Mouse (Mus musculus) kidney, postnatal 4 days (tissue): Measurements from ENCODE around the gene 5730522E02Rik.

ENCODE experiments used
- DNase-seq, 2 experiments: peaks; one replicate each; pipeline ENCODE4 v3.0.0; 2021; ENCODE audit warnings: mixed read lengths in 2 of 2

Gene 5730522E02Rik

DNA sequence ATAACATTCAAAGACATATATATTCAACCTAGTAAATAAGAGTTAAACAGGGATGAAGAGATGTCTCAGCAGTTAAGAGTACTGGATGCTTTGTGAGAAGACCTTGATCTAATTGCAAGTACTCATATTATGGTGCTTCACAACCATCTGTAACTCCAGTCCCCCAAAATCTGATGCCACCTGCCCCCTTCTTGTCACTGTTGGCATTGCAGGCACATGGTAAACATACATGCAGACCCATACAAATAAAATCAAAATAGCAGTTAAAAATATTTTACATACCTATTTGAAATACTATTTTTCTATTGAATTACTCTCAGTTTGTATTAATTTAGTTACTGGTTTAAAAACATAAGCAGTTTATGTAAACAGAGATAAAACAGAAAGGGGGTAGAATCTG lies 84.6 kb downstream of the 5730522E02Rik start:
- DNase-seq: no peak

DNA sequence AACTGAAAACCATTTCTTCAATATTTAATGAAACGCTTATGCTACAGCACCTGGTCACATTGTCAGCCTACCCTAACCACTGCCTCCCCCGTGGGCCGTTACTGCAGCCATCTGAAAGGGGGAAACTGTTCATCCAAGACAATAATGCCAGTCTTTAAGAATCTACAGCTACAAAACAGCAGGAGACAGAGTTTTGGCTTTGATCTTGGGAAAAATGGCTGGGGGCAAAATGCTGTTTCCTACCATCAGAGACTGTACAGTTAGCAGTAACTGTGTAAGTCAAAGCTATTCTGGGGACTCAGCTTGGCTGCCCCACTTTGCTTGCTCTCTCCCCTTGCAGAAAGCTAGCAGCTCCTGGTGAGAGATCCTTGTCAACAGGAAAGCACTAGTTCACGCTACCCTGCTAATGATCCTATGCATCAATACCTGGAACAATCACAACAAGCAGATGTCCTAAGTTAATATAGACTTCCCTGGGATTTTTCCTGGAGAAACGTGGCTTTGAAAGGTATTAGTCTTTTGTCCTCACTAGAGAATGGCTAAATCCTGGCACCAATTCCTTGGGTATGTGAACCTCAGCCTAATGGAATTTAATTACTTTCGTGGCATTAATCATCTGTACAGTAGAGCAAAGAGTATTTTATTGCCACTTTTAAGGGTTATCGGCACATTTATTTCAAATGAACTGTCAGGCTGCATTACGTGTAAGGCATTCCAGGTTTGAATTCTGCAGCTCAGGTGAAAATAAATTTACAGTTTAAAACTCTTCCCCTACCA lies 89.6 kb downstream of the 5730522E02Rik start:
- no peak for DNase-seq

DNA sequence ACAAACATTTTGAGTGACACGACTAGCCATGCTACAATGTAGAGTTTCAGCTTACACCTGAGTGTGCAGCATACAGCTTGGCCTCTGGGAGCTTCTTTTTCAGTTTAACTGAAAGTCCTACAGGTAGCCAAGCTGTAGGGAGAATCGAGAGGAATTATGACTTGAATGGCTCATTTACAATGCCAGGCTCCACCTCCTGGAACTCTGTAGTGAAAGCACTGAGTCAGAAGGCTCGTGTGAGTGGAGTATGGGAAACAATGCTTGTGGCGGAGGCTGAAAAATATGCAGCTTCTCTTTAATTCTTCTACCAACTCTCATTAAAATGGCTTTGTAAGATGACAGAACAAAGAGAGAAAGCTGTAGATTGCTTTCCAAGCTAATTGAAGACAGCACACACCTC lies 92.9 kb downstream of the 5730522E02Rik start:
- no peak for DNase-seq

DNA sequence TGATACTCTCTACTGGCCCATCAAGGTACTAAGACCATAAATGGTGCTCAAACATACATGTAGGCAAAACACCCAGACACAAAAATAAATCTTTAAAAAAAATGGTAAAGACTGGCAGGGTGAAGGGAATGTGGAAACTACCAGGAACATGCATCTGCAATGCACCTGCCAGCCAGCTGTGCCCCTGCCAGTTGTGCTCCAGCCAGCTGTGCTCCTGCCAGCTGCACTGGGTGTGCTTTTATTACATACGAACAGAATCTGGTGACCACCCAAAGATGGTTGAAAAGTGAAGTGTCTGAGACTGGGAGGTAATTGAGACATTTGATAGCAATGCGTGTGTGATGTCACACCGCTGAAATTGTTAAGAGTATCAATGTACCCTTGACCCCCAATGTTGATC lies 98.4 kb downstream of the 5730522E02Rik start:
- DNase-seq: no peak

DNA sequence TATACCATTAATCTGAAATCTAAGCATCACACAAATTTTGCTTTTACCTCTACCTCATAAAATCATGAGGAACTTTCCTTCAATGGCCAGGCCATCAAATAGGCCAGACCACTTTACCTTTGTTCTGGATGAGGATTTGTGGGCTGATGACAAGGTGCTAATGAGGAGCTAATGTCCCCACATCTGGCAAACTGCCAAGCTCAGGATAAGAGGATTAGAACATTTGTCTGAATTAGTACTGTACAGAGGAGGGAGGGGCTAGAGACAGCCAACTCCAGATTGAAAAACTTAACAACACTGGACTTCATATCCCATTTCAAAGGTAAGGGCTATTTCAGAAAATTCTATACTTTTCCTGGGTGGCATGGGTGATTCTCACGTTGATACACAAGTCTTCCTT lies 101.9 kb downstream of the 5730522E02Rik start:
- DNase-seq: no peak

DNA sequence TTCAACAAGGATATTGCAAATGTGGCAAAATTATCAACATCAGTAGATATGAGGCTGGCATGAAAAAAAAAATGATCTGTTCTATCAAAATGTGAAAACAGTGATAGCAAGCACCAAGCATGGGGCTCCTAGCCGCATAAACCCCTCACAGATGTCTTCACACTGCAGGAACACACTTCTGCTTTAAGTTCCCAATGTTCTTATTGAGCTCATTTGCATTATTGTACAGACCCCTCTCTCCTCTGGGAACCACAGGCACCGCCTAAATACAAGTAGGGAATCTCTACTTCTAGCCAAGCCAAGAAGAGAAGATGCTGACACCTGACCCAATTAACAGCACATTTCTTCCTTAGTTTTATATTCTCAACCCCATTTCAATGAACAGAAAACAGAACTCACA lies 105.9 kb downstream of the 5730522E02Rik start:
- DNase-seq: no peak

DNA sequence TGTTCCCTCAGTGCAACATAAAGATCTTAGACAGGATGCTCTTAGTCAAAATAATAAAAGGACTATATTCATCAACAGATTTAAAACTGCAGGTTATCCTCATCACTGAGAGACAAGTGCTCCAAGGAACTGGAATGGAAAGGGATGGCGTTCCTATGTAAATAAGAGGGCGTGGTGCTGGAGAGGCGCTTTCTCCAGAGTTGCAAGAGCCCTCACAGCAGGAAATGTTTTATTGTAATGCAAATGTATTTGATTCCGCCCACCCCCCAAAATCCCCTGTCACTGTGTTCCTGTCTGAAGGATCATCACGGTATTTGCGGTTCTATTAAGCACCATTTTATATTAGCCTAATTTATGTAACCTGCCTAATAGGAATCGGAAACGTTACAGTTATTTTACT lies 106.9 kb downstream of the 5730522E02Rik start:
- DNase-seq: no peak

DNA sequence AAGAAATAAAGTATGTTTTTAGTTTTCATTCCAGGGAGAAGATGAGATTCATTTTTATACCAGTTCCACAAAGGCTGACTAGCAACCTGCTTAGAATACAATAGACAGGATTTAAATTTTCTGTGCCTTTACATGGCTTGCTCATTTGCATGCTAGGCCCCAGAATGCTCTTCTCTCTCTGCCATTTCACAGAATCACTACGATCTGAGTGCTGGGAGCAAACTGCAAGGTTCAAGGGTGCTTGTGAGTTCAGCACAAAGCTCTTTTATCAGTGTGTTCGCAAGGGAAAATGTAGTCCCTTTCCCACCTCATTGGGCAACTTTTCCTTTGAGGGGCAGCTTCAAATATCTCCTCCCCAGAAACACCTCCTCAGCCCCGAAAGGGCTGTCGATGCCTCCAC lies 107.7 kb downstream of the 5730522E02Rik start:
- no peak for DNase-seq

DNA sequence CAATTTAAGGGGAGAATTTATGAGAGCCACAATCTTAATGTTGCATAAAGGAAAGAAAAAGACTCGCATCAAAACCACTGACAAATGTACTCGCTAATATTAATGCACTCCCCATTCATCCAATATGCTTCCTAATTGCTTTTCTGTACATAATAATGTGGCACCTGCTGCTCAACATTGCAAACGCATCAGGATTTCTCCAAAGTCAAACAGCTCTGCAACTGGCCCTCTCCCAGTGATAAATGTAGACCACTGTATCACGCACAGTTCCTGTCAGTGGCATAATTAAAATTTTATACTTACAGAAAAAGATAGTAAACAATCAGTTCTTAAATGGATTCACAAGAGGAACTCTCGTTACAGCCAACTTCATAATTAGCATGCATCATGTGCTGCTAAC lies 110.5 kb downstream of the 5730522E02Rik start:
- no peak for DNase-seq

DNA sequence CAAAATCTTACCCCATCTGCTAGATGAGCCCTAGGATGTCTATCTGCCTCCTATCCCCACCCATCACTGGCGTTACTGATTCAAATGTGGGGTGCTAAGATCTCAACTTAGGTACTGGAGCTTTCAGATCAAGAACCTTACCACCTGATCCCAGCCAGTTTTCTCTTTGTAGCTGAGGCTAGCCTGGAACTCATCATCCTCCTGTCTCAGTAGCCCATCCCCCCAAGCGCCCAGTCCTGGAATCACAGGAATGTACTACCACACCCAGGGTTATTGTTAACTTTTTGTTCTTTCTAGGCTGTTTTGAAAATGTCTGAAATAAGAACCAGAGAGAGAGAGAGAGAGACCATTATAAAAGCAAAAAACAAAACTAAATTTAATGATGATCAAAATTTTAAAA lies 111.6 kb downstream of the 5730522E02Rik start:
- DNase-seq: no peak

DNA sequence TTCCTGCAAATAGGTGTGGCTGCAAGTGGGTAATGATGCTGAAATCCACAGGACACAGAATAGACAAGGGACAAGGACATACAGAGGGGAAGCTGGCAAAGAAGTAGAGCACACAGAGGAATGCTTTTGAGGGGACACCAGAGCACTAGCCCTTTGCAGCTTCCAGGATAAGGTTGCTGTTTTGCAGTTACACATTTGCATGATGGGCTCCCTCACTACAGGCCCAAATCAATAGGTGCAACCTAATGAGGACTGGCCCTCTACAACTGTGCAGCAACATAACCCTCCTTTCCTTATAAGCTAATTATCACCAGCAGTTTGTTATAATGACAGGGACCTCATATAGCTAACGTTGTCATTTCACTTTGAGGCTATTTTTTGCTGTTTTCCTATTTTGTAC lies 114.5 kb downstream of the 5730522E02Rik start:
- no peak for DNase-seq

DNA sequence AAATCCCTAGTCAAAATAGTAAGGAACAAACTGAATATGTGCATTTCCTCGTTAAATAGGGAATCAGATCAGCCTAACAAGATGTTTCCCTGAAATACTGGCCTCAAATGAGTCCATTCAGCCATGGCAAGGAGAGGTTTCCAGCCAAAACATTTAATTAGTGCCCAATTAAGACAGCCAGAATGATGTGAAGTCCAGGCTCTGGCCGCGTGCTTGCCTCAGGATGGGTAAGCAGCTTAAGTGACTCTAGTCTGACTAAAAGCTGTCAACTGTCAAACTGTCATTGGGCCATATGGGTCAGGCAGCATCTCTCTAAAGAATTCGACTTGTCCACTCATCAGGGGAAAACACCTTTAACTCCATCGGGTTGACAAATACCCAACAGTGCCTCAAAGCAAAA lies 121.6 kb downstream of the 5730522E02Rik start:
- no peak for DNase-seq

DNA sequence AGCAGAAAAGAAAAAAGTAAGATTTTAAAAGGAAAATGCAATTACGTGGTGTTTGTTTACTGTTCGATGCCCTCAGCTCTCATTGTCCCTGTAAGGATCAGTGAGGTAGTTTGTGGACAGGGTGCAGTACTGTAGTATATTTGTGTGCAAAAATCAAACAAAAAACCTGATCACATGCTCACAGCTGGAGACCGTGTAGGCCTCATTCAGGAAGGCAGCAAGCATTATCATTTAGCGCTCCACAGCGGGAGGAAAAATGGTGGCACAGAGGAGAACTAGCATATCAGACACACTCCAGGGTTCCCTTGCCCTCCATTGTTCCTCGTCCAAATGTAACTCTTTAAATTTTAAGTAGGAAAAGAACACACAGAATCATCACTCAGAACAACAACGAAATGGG lies 123.9 kb downstream of the 5730522E02Rik start:
- no peak for DNase-seq

DNA sequence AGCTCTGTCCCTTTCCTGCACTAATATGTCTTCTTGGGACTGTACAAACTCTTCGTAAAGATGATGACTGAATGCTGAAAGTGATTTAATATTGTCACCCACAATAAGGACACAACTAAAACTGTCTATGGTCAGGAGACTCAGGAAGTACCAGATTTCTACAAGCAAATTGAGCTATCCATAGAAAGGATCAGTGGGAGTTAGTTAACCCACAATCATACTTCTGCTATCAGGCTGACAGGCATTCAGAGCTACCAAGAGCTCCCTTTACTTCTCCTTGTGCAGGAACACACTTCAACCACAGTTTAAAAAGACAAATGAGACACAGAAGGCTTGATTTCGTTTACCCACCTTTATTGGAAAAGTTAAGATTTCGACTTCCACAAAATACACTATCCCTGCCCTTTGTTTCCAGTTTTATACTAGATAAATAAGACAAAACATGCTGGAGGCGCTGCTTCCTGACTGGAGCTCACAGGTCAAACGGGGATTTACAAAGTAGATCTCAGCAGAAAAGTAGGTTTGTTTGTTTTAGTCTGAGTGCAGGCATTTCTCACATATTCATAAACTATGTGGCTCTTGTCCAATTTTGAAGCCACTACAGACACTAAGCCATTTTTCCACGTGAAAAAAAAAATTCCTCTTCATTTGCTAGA lies 125.1 kb downstream of the 5730522E02Rik start:
- no peak for DNase-seq

DNA sequence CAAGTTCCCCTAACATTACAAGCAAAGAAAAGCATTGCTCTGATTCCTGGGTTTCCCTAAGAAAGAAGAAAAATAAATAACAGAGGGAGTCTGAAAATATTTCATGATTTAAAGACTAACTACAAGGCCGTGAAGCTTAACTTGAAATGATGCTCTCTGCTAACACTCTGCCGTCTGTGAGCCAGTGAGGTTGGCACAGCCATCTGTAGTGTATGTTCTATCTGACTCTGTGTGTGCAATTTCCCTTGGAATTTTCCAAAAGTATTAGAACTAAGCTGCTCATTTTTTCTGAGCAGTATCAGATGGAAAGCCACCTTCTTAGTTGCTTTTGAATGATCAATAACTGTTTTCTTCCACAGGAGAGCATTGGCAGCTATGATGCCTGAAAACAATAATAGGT lies 134.2 kb downstream of the 5730522E02Rik start:
- no peak for DNase-seq

DNA sequence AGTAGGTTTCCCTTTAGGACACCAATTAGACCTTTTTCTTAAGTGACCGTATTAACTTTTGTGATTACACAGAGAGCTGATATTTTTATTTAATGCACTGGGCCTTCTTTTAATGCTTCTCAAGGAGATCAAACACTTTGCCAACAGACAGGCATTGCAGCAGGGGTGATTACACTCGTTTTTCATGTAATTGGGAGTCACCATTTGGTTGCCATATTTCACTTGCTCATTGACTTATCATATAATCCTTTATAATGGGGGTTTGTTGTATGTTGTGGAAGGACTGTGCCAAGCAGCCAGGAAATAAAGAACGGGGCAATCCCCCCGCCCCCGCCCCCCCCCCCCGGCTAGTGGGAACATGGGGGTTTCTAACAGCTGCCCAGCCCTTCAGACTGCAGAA lies 135.0 kb downstream of the 5730522E02Rik start:
- DNase-seq: no peak

DNA sequence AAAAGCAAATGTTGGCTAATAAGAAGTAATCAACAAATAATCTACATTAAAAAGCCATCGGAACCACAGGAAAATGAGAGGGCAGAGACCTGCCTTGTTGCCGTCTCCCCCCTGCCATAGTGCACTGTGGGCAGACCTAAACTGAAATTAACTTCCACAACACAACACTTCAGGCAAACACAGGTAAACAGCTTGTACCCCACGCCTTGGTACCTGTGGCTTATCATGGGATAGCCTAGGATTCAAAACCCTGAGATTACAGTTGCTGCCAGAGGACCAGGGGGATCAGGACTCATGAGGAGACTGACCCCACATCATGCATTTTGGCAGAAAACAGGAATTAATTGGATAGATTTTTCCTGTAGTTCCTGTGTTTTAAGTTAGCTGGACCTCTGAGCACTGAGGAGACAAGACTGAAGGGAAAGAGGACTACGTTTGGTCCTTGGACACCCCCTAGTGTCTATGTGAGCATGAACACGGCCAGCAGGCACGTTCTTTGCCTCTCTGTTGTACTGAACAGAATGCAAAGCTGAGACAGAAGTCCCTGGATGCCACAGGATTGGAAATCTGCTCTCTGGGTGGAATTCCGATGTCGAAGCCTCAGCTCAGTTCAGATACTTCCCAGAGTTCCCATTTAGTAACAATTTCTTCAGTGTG lies 136.8 kb downstream of the 5730522E02Rik start:
- DNase-seq: peak; percentile 59 to 66

DNA sequence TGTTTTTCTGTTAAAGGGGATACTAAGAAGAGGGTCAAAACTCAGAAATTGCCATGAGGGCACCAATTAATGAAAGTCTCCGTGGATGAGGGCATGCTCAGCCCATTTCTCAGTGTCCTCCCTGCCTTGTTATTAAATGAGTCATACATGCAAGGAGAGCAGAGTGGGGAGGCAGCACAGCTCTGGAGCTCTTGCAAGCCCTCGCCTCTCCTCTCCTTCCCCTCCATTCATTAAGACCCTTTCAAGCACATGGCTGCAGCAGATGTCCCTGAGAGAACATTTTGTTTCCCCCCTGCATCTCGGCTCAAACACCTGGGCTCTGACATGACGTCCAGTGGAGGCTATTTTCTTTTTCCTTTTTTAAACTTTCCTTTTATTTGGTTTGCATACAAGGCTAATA lies 138.5 kb downstream of the 5730522E02Rik start:
- no peak for DNase-seq

DNA sequence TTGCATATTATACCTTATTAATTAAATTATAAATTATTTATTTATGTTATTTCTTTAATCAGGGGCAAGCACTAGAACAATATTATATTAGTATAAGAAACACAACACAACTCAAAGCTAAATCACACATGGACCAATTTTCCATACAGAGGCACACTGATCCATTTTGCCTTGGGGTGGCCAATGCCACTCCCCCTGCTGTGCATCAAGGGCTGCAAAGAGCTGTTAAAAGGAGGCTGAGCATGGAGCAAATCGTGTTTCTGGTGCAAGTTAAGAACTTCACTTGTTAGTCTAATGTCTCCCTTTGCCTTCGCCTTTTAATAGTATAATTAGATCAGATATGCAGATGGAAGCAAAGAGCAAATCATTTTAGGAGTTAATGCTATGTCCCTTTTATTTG lies 147.3 kb downstream of the 5730522E02Rik start:
- DNase-seq: no peak

DNA sequence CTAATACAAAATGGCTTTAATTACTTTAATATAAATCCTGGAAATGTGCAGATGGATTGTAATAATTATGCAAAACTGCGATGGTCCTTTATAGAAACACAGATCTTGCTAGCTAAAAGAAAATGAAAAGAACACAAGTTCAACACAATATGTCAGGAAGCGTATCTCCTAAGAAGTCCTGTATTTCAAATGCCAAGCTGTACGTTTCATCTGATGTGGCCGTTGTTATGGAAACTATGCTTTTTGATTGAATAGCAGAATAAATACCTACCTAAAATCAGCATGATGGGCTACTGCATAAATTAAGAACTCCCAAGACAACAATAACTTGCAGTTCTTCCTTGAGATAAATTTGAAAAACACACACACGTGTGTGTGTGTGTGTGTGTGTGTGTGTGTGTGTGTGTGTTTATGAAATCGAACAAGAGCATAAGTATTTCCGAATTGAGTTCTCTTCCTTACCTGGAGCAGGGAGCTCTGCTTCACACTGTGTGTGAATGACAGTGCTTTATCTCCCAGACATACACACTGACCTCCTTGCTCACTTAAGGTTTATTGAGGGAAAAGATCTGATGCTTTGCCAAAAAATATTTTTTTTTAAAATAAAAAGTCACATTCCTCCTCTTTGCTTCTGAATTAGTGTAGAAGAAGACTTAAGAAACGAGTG lies 149.0 kb downstream of the 5730522E02Rik start:
- no peak for DNase-seq

DNA sequence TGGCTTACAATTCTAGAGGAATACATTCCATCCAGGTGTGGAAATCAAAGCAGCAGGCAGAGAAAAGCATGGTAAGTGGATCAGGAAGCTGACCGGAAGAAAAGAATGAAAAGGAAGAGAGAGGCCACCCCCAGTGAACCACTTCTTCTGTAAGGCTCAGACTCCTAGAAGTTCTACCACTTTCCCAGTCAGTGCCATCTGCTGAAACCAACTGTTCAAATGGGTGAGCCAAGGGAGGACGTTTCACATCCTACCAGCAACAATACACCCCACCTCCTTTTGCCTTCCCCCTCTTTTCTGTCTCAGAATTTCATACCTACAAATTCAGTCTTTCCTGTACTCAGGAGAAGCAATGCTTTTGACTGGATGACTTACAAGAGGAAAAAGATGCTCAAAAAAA lies 197.0 kb downstream of the 5730522E02Rik start:
- no peak for DNase-seq

DNA sequence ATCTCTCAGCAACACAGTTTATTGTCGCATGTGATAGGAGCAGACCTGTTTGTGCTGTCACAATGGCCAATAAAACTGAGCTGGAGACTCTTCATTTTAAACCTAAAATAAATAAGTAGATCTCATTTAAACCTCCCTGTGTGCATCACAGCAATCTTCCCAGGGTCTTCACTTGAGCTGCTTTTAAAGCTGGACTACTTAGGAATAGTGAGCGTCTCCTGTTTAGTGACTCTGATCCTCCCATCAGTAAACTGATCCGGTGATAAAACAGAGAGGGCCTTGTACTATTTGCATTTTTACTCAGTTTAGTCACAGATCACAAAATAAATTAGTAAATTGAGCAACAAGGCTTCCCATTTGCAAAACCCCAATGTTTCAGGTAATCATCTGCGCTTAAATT lies 206.5 kb downstream of the 5730522E02Rik start:
- no peak for DNase-seq

DNA sequence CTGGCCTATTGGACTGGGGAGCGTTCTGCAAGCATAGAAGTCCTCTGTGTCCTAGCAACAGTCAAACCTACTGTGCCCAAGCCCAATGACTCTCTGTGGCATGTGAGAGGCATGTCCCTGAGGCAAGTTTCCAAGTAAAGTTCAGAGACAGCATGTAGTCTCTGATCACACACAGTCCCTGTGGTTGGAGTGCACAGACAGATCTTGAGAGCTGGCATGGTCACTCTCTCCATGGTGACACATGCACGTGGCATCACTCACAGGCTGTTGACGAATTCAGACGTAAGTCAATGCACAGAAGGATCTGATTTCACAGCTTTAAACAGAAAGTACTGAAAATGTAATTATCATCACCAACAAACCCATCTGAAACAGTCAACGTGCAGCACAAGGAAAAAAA lies 210.8 kb downstream of the 5730522E02Rik start:
- no peak for DNase-seq

DNA sequence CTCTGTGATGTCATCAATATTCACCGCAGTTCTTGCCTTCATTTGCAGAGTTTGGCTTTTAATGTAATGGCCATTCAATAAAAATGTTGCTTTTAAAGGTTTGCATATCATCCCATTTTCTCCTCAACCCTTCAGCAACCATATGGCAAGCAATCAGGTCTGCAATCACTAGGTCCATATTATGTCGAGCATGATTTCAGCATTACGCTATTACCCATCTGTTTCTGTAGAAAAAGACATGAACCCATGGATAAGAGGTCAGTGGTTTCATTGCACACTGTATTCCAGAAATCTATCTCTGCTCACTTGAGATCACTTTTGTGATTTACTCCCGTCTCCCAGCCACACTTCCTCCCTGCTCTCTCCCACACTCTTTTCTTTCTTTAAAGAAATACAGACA lies 213.1 kb downstream of the 5730522E02Rik start:
- DNase-seq: no peak
